Mouse (Mus musculus) midbrain, postnatal 0 days (tissue): ENCODE measurements around the gene Ccnj. TPM values are rescaled to one million over a fixed set of nuclear protein-coding genes. Genes with fewer than 3 reads are reported as not detected.

Experiments
- ATAC-seq: fragments of 200-750 bp; cut with Nextera tagmentation; 2 replicates; pipeline ENCODE4 v1.8.0; 2017; ENCODE audit warnings: moderate number of reproducible peaks, mild to moderate bottlenecking, moderate TSS enrichment, moderate library complexity; ENCODE audit not compliant: low FRiP score
- DNase-seq: peaks from one replicate; pipeline ENCODE4 v3.0.0-alpha.2; 2015; ENCODE audit warnings: low spot score
- H3K27ac ChIP-seq: fragments of 300-500 bp; sonication (generic); 2 replicates; pipeline ENCODE4 v1.5.1; 2014; ENCODE audit warnings: low read depth, mild to moderate bottlenecking, low read length, mixed read lengths
- H3K27me3 ChIP-seq: fragments of 300-500 bp; sonication (generic); 2 replicates; pipeline ENCODE4 v1.6.1; 2014; ENCODE audit warnings: low read length, control low read depth, mixed read lengths; ENCODE audit not compliant: insufficient read depth
- H3K36me3 ChIP-seq: fragments of 300-500 bp; sonication (generic); 2 replicates; pipeline ENCODE4 v1.6.1; 2014; ENCODE audit warnings: low read length, control low read depth, mixed read lengths; ENCODE audit not compliant: insufficient read depth
- H3K4me1 ChIP-seq: fragments of 300-500 bp; sonication (generic); 2 replicates; pipeline ENCODE4 v1.6.1; 2014; ENCODE audit warnings: mild to moderate bottlenecking, control low read depth, antibody characterized with exemption, low read length, mixed read lengths; ENCODE audit not compliant: insufficient read depth
- H3K4me2 ChIP-seq: fragments of 300-500 bp; sonication (generic); 2 replicates; pipeline ENCODE4 v1.6.1; 2014; ENCODE audit warnings: low read depth, mild to moderate bottlenecking, low read length, mixed read lengths; ENCODE audit not compliant: poor library complexity, severe bottlenecking
- H3K4me3 ChIP-seq: fragments of 300-500 bp; sonication (generic); 2 replicates; pipeline ENCODE4 v1.5.1; 2014; ENCODE audit warnings: low read depth, mild to moderate bottlenecking, low read length, moderate library complexity
- H3K9ac ChIP-seq: fragments of 300-500 bp; sonication (generic); replicated peaks from 2 replicates; pipeline ENCODE4 v1.6.1; 2014; ENCODE audit warnings: mild to moderate bottlenecking, low read length, moderate library complexity, mixed read lengths; ENCODE audit not compliant: poor library complexity, severe bottlenecking
- H3K9me3 ChIP-seq: fragments of 300-500 bp; sonication (generic); 2 replicates; pipeline ENCODE4 v1.6.1; 2016; ENCODE audit warnings: low read length, control low read depth
- CTCF ChIP-seq: IDR thresholded peaks from 2 replicates; pipeline ENCODE4 v1.5.1; 2016; ENCODE audit warnings: antibody characterized with exemption, mild to moderate bottlenecking
- WGBS: fragments of 180-500 bp; shearing (Covaris S2); extraction: QIAGEN DNeasy Blood & Tissue Kit; methylation state at CpG from one replicate; pipeline ENCODE4 v1.1.7; 2014; 5-methylcytosine and 5-hydroxymethylcytosine counted together
- polyA plus RNA-seq: library from polyadenylated mRNA; unstranded; fragments of >200 nt; fragmentation: Nextera tagmentation; extraction: Ambion mirVana; gene quantifications from 2 replicates; pipeline ENCODE4 v1.2.1, GENCODE M21; 2015
- total RNA-seq: library from RNA; depleted of rRNA; stranded (reverse); fragments of >200 nt; gene quantifications from 2 replicates; pipeline ENCODE4 v1.2.3, GENCODE M21; 2014

Ccnj gene
- total and polyA plus RNA-seq, 2 experiments from 2014 or later, result 9.7 to 16.6 TPM

DNA sequence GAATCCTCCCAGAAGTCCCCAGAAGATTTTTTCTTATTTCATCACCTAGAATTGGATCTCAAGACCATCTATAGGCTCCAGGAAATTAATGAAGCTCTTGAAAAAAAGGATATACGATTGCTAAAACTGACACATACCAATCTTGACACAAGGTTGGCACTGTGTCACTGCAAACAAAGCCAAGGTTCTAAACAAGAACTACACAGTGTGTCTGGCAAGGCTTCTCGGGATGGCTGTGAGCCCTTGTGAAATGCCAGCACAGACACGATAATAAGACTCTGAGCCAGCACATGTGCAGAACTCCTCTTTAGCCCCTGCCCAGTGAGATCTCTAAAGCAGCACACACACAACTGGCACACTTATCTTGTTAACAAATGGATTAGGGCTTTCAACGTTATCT, 28.5 kb downstream of the Ccnj start:
- no peak overlapping the region for H3K4me2 ChIP-seq
- H3K4me3 ChIP-seq, result no peak overlapping the region
- DNase-seq (peak; percentile 28), ATAC-seq (no peak)
- no peaks in the 10 kb centered on the region for H3K36me3 ChIP-seq
- H3K9me3 ChIP-seq, result no peaks in the 10 kb centered on the region
- 56% methylated on average over 4 of the region's 4 CpGs for WGBS
- no peak overlapping the region for H3K9ac ChIP-seq
- H3K4me1 ChIP-seq, result no peaks in the 10 kb centered on the region
- no peak for TF ChIP-seq CTCF
- no peak overlapping the region for H3K27ac ChIP-seq
- peaks cover 5% of the 10 kb centered on the region; the same call in 1 of the 2 replicates for H3K27me3 ChIP-seq

DNA sequence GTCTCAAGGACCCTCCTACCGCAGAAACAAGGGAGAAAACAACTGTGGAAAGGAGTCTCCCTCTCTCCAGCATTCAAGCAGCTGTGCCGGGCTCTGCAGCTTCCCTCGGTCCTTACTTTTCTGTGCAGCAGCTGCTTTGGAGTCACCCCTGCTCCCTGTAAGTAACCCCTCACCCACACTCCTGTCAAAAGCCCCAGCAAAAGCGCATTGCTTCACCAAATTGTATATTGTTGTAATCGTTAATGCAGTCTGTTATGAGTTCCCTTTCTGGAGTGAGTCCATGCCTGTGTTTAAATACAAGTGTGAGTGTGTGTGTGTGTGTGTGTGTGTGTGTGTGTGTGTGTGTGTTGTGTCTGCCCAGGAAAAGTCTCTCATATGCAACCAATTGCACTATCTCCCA, 37.2 kb downstream of the Ccnj start:
- Histone ChIP-seq H3K4me1 (no peaks in the 10 kb centered on the region), H3K9me3 (no peaks in the 10 kb centered on the region), H3K4me3 (no peak overlapping the region), H3K27me3 (peaks cover 35% of the 10 kb centered on the region), H3K4me2 (no peak overlapping the region), H3K27ac (no peak overlapping the region), H3K9ac (no peak overlapping the region), H3K36me3 (no peaks in the 10 kb centered on the region)
- 41% methylated on average over 5 of the region's 5 CpGs for WGBS
- no peak for ATAC-seq
- no peak for DNase-seq
- TF ChIP-seq CTCF, result no peak

DNA sequence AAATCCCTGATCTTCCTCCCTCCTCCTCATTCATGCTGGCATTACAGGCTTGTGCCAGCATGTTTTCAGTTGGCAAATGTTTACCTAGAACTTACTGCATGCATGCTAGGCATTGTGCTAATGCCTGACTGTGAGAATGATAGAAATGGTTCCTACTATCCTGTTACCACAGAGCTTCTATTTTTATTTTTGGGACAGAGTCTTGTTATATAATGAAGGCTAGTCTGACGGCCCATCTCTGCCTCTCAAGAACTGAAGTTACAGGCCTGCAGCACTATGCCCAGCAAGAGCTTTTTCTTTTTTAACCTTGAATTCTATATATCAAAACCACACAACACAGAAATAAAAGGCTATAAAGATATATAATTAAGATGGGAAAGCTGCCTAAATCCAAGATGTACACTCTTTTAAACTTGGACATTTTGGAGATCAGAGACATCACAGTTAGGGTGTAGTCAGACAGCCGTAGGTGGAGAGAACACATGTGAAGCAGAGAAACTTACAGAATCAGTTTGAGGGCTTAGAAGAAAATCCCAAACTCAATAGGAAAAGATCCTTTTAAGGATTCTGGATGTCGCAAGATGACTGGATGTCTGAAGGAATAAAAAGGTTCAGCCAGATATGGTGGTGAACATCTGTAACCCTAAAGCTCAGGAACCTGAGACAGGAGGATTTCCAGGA, 38.5 kb downstream of the Ccnj start:
- Histone ChIP-seq H3K27ac (no peak overlapping the region), H3K9me3 (no peaks in the 10 kb centered on the region), H3K9ac (no peak overlapping the region), H3K4me2 (no peak overlapping the region), H3K36me3 (no peaks in the 10 kb centered on the region), H3K27me3 (peaks cover 33% of the 10 kb centered on the region), H3K4me3 (no peak overlapping the region), H3K4me1 (no peaks in the 10 kb centered on the region)
- WGBS, result 94% methylated on average over 3 of the region's 3 CpGs
- no peak for DNase-seq
- ATAC-seq, result no peak
- no peak for TF ChIP-seq CTCF

DNA sequence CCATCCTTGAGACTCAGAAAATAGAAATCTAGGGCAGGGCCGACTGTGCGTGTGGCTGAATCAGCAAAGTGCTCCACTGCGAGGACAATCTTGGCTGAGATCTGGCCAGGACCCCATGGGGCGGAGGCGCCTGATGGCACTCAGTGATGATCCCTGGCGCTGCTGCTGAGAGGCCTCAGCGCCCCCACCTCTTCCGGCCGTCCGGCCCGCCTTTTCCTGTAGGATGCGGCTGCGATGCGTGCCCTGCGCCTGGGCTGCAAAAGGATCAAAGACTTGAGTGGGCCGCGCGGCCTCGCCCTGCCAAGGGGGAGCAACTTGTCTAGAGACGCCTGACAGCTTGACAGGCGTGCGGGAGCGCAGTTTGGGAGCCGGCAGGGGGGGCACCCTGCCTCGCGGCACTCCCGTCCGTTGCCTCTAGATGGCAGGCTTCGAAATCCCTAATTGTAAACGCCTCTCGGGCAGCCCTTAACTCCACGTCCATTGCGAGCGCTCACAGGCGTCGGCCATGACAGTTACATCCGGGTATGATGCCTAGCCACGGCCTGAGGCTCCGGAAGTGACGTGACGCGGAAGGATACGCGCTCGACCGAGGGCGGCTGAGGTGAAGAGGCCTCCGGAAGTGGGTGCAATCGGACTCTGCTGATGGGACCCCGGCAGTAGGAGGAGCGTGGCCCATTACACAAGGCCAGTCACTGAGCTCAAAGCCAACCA, 42.0 kb downstream of the Ccnj start:
- no peaks in the 10 kb centered on the region for H3K36me3 ChIP-seq
- peak; percentile 99 for DNase-seq
- H3K4me3 ChIP-seq, result peak overlapping the region; percentile 39
- H3K9ac ChIP-seq, result peak overlapping the region; percentile 51
- TF ChIP-seq CTCF, result peak; percentile 79
- H3K27me3 ChIP-seq, result peaks cover 50% of the 10 kb centered on the region
- H3K9me3 ChIP-seq, result no peaks in the 10 kb centered on the region
- peak overlapping the region; percentile 86 for H3K27ac ChIP-seq
- ATAC-seq, result peak; percentile 98
- 1% methylated on average over 50 of the region's 51 CpGs for WGBS
- H3K4me1 ChIP-seq, result no peaks in the 10 kb centered on the region
- peak overlapping the region; percentile 53 for H3K4me2 ChIP-seq

DNA sequence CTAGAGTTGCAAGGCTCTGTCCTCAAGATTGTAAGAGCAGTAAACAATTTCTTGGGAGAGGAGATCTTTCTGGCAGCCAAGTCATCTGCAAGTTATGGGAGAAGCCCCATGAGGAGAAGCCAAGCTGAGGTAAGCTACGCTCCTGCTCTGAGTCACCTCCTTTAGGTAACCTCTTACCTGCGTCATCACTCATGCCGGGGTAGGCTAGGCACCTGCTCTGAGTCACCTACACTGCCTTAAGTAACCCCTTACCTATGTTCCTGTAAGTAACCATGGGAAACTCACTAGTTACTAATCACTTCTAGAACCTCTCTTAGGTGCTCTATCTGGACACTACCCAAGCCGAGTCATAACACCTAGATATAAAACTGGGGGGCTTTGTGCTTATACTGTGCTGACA, 50.6 kb downstream of the Ccnj start:
- 89% methylated on average over 4 of the region's 4 CpGs for WGBS
- H3K36me3 ChIP-seq, result no peaks in the 10 kb centered on the region
- no peak for ATAC-seq

DNA sequence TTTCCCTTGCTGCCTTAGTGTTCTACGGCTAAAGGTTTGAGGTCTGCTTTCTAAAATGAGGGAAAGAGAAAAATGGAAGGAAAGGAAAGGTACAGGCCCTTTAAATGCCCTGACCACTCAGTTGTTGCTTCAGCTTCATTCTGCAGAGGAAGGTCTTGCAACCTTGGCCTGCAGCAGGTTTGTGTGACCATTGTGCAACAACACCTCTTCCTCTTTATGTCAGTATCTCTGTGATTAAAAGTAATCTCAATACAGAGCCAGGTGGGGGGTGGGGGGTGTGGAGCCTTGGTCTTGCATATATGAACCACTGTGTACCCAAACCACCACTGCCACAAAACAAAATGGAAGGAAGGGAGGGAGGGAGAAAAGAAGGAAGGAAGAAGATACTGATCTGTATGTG, 57.8 kb downstream of the Ccnj start:
- H3K9ac ChIP-seq, result no peak overlapping the region
- no peaks in the 10 kb centered on the region for H3K9me3 ChIP-seq
- H3K4me2 ChIP-seq, result no peak overlapping the region
- peaks cover 47% of the 10 kb centered on the region for H3K27me3 ChIP-seq
- H3K4me1 ChIP-seq, result no peaks in the 10 kb centered on the region
- ATAC-seq, result no peak
- no peaks in the 10 kb centered on the region for H3K36me3 ChIP-seq
- no peak overlapping the region for H3K4me3 ChIP-seq
- no peak for TF ChIP-seq CTCF
- WGBS, result 84% methylated on average over 1 of the region's 1 CpGs
- DNase-seq, result no peak
- no peak overlapping the region for H3K27ac ChIP-seq

More for the DNA sequence above, 50.6 kb downstream of the Ccnj start:
- Histone ChIP-seq H3K4me3 (no peak overlapping the region), H3K9me3 (no peaks in the 10 kb centered on the region), H3K4me2 (no peak overlapping the region), H3K27ac (no peak overlapping the region), H3K27me3 (peaks cover 70% of the 10 kb centered on the region), H3K9ac (no peak overlapping the region), H3K4me1 (no peaks in the 10 kb centered on the region)
- no peak for DNase-seq
- no peak for TF ChIP-seq CTCF
